Mouse (Mus musculus) spleen, adult 18-20 months (tissue): Measurements from ENCODE around the gene Ppfia4.

Experiments
- DNase-seq, 2 experiments: peaks; one replicate each; pipeline ENCODE4 v3.0.0; 2022; ENCODE audit warnings: mixed read lengths in 2 of 2

Ppfia4 gene

GRCm38 (mm10) chr1:134332770-134333271 is at the start of gene Ppfia4:
TSS of gene Ppfia4 (minus strand) at chr1:134332928.
- peak in 1 of 2 experiments; percentile 5 for DNase-seq

DNA sequence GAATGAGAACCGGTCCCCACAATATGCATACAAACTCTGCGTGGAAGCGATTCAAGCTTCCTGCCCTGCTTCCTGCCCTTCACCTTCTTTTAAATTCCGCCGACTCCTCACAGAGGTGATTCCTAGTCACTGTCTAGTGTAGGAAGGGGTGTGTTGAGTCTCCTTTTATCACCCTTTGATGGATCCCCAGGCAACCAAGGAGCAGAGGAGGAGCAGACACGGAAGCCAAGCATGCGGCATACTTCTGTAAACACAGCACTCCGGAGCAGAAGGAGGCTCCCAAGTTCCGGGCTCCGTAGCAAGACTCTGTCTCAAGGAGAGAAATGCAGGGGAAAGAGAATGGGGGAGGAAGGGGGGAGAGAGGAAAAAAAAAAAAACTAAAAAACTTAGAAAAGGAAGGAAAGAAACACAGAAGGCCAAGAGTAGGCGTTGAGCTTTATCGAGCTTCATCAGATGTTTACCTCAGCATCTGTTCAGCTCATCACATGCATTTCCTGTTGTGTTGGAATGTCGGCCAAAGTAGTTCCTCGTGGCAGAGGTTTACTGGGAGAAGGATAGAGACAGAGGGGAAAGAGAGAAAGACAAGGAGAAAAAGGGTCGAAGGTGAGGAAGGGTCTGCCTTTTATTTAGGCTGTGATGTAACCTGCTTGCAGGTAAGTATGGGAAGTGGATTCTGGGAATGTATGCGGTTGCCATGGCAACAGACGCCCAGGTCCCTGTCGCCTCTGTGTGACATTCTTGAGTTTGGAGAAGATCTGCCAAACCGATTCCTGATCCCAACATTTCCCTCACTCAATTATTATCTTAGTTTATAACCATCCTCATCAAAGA is 49.3 kb upstream of the Ppfia4 start:
- no peak for DNase-seq

DNA sequence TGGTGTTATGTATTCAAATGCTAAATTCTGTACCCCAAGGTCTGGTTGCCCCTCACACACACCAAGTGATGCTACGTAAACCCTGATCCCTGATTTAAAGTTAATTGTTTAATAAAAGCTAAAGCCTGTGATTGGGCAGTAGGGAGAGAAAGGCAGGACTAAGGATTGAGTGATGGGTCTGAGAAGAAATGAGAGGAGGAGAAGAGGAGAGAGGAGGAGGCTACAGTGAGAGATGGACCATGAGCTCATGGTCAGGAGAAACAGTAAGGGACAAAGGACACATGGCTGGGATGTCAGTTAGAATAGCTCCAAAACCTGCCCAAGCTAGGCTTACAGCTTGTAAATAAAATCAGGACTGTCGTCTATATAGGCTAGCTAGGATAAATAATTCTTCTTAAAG is 48.3 kb upstream of the Ppfia4 start:
- no peak for DNase-seq

DNA sequence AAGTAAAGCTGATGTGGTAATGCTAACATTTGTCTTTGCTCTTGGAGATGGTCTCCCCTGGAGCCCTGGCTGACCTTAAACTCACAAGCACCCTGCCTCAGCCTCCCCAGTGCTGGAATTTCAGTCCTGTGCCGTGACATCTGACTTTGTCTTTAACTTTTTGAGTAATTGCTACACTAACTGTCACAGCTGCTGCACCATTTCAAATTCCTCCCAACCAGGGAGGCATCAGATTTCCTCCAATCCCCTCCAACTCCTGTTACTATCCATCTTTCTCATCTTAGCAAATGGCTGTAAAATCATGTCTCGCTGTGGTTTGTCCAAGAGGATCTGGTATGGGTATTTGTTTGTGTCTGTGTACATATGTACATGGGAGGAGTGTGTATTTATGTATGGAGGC is 41.4 kb upstream of the Ppfia4 start:
- DNase-seq: no peak

GRCm38 (mm10) chr1:134368777-134369337 is 36.1 kb upstream of the Ppfia4 start:
- peak; percentile 13 to 60 for DNase-seq

GRCm38 (mm10) chr1:134365491-134365890 is 32.8 kb upstream of the Ppfia4 start:
- no peak for DNase-seq

GRCm38 (mm10) chr1:134363194-134363593 is 30.5 kb upstream of the Ppfia4 start:
- no peak for DNase-seq

DNA sequence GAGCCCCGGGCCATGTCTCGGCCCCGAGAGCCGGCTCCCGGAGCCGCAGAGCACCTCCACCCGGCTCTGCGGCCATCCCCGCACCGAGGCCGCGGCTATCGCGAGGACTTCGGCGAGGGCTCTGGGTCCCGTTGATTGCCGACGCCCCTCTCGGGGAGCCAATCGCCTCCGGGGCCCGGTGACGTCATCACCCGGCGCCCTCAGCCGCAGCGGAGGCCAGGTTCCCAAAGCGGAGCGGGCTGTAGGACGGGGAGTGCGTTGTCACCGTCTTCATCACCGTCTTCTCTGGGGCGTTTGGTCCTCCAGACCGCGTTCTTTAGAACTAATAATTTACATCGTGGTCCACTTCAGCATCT is 29.1 kb upstream of the Ppfia4 start, which contains the start of gene Tmem183a:
Gene Tmem183a, minus strand, starts transcription at position 123 of the 356 bp plus-strand sequence.
- DNase-seq: peak; percentile 90 to 95

DNA sequence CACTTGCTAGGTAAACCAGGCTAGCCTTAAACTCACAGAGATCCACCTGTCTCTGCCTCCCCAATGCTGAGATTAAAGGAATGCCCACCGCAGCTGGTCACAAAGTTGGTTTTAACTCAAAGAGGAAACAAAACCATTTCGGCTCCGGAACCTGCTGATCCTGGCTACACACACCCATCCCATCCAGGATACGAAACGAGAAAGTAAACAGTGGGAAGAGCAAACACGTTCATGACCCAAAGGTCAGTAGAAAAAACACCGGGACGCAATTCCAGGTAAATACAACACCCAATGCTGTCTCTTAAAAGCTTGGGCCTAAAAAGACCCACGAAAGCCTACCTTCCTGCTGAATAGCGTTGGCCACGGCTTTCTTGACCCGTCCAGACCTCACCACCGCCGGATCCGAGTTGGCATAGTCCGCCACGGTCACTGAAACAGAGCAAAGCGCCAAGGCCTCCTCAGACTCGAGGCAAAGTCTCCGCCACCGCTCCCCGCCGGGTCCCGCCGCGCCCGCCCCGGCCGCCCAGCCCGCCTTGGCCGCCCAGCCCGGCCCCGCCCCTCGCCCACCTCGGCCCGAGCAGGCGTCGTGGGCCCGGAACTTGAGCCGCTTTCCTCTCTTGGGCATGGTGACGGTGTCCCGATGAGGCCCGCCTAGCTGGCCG is 28.6 kb upstream of the Ppfia4 start:
- no peak for DNase-seq

DNA sequence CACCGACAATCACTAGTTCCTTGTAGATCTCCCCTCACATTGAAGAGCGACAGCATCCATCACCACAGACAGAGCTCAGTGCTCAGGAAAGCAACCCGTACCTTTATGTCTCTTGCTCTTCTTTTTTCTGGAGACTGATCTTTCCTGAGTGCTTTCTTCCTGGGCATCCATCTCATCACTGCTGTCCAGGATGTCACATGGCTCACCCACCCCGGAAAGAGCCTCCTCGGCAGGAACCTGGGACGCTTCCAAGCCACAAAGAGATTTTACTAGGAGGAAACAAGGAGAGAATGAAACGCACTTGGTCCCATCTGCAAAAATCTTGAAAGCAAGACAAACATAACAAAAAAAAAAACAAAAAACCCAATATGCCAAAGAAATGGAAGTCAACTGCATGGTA is 27.9 kb upstream of the Ppfia4 start:
- no peak for DNase-seq

GRCm38 (mm10) chr1:134357461-134357860 is 24.7 kb upstream of the Ppfia4 start:
- DNase-seq: no peak

DNA sequence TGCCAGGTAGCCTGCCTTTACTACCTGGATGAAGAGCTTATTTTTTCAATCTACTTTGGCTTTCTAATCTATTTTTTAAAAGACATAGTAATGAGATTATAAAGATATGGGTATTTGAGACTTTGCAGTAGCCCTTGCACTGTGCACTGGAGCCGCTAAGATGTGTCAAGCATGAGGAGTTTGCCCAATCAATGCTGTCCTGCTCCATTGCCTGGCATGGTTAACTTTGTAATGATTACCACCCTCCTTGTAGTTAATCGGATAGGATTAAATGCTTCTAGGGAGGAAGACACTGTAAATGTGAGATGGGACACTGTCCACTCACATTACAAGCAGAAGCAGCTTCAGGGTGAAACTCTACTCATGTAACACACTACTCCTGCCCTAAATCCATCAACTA is 20.6 kb upstream of the Ppfia4 start:
- no peak for DNase-seq

- no peak for DNase-seq
Observed at GRCm38 (mm10) chr1:134347791-134348190, 15.1 kb upstream of the Ppfia4 start.

GRCm38 (mm10) chr1:134345075-134345474 is 12.3 kb upstream of the Ppfia4 start:
- no peak for DNase-seq

DNA sequence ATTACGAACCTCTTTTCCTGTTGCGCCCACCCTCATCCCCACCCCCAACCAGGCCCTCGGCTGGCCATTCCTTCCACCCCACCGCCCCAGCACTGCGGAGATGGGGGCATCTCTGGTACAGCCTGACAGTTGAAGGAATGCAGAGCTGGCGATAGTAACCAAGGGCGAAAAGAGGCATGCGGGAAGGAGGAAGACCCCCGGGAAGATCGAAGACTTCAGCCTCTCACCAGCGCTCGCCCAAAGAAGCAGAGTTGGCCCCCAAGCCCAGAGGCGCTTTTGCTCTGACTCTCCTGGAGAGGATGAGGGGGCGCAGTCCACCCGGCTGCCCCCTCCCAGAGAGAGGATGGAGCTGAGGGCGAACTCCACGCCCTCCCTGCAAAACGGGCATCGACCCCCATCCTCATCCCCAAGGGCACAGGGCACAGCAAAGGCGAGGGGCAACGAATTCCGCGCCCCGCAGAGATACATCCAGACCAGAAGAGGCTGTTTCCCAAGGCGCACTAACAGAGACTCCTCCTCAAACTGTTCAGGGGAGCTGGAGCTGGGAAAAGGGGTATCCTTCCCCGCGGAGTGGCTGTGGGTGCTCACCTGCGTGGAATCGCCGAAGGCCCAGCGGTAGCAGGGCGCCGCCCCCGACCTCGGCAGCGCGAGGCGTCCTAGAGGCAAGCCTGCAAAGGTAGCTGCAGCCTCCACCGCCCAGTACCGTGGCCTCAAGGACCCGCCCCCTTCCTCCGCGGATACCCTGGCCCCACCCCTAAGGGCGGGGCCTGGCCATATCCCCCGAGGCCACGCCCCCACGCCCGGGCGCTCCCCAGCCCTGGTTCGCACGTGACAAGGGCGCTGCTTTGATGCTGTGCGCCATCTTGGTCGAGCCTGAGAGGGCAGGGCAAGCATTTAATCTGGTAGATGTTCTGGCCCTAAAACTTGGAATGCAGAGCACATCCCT is 11.6 kb upstream of the Ppfia4 start:
- peak; percentile 38 to 43 for DNase-seq

DNA sequence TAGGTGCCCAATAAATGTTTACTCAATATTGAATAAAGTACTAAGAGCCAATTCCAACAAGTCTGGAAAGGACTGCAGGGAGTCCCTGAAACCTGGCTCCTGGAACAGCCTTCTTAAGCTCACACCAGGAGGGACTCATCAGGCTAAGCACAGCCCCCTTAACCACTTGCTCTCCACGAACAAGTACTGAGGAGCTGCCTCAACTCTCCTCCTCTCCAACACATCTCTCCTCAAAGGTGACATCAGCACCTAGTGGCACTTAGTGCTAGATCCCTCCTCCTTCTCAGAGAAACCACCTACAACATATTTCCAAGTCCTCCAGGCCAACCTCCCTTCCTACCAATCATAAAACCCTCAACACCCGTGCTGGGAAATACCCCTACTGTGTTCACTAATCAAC is 10.8 kb upstream of the Ppfia4 start:
- DNase-seq: no peak

GRCm38 (mm10) chr1:134342781-134343310 is 10.1 kb upstream of the Ppfia4 start:
- DNase-seq: no peak

DNA sequence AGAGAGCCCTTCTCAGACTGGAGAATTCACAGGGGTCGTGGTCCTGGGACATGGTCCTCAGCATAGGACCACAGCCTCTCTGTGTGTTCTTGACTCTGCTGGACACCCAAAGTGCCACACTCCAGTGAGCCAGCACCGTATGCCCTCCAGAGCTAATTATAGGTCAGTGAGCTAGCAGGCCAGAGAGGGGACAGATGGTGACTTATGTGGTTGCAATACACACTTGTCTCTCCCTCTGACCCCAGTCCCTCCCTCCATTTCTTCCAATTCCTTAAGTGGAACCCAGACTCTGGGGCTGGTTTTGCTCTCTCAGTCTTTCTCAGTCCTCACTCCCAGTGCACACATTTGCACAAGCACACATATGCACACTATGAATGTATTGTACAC is 9.5 kb upstream of the Ppfia4 start:
- DNase-seq: no peak

- DNase-seq: no peak
Observed at GRCm38 (mm10) chr1:134341641-134342277, 9.0 kb upstream of the Ppfia4 start.

DNA sequence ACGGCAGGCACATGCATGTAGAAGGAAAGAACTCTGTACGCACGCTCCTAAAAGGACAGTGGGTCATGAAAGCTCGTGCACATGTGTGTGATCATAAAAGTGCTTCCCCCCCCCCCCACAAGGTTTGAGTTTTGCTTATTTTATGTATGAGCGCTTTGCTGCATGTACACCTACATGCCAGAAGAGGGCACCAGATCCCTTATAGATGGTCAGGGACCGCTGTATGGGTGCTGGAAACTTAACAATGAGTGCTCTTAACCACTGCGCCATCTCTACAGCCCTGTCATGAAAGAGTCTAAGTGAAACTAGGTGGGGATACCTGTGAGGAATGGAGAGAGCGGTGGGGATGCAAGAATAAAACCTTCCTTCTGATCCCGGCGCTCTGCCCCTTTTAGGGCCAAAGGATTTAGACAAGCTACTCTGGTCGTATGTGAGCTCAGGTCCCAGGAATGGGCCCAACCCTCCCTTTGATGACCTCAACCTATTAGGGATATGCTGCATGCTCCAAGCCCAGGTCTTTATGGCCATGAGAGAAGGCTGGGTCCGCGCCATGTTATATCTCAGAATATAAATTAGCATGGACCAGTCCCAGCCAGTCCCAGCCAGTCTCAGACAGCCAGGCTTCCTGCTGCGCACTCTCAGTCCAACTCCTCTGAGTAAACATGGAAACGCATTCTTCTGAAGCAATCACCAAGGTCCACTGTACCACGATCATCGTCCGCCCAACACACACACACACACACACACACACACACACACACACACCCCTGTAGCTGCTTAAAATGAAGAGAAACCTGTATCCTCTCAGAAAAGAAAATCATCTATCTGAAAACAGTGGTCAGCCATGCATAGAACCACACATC is 7.3 kb upstream of the Ppfia4 start:
- no peak for DNase-seq

- no peak for DNase-seq
Observed at GRCm38 (mm10) chr1:134339162-134339561, 6.4 kb upstream of the Ppfia4 start.
